Mouse (Mus musculus): ENCODE data around the gene Dhx40.

Gene Dhx40

GRCm38 (mm10) chr11:86807505-86807989 lies at the start of gene Dhx40:
Gene Dhx40 (minus strand): TSS chr11:86807746.
- peak; percentile 93 for DNase-seq (ENCODE audit: low spot score)

GRCm38 (mm10) chr11:86855639-86856425 lies 48.3 kb upstream of the Dhx40 start:
- DNase-seq (ENCODE audit: low spot score): no peak

- DNase-seq (ENCODE audit: low spot score): peak; percentile 22
Measured at GRCm38 (mm10) chr11:86853081-86853480, 45.5 kb upstream of the Dhx40 start.

GRCm38 (mm10) chr11:86852534-86853054 lies 45.0 kb upstream of the Dhx40 start:
- DNase-seq (ENCODE audit: low spot score): peak; percentile 24

GRCm38 (mm10) chr11:86851714-86852533 lies 44.4 kb upstream of the Dhx40 start:
- DNase-seq (ENCODE audit: low spot score): no peak

- peak; percentile 30 for DNase-seq (ENCODE audit: low spot score)
Measured at GRCm38 (mm10) chr11:86851234-86851671, 43.7 kb upstream of the Dhx40 start.

GRCm38 (mm10) chr11:86843831-86844230 lies 36.3 kb upstream of the Dhx40 start:
- no peak for DNase-seq (ENCODE audit: low spot score)

- DNase-seq (ENCODE audit: low spot score): no peak
Measured at GRCm38 (mm10) chr11:86841261-86841660, 33.7 kb upstream of the Dhx40 start.

GRCm38 (mm10) chr11:86840511-86841154 lies 33.1 kb upstream of the Dhx40 start:
- DNase-seq (ENCODE audit: low spot score): no peak

- DNase-seq (ENCODE audit: low spot score): peak; percentile 39
Measured at GRCm38 (mm10) chr11:86839716-86840447, 32.3 kb upstream of the Dhx40 start.

- DNase-seq (ENCODE audit: low spot score): no peak
Measured at GRCm38 (mm10) chr11:86838792-86839191, 31.2 kb upstream of the Dhx40 start.

- DNase-seq (ENCODE audit: low spot score): peak; percentile 93
Measured at GRCm38 (mm10) chr11:86836366-86836765, 28.8 kb upstream of the Dhx40 start.

GRCm38 (mm10) chr11:86834628-86835338 lies 27.2 kb upstream of the Dhx40 start:
- DNase-seq (ENCODE audit: low spot score): no peak

- DNase-seq (ENCODE audit: low spot score): no peak
Measured at GRCm38 (mm10) chr11:86834050-86834449, 26.5 kb upstream of the Dhx40 start.

- DNase-seq (ENCODE audit: low spot score): no peak
Measured at GRCm38 (mm10) chr11:86833153-86833552, 25.6 kb upstream of the Dhx40 start.

GRCm38 (mm10) chr11:86828396-86828795 lies 20.9 kb upstream of the Dhx40 start:
- DNase-seq (ENCODE audit: low spot score): peak; percentile 28

GRCm38 (mm10) chr11:86827476-86828245 lies 20.1 kb upstream of the Dhx40 start:
- DNase-seq (ENCODE audit: low spot score): peak; percentile 38

- no peak for DNase-seq (ENCODE audit: low spot score)
Measured at GRCm38 (mm10) chr11:86824433-86824832, 16.9 kb upstream of the Dhx40 start.

GRCm38 (mm10) chr11:86822531-86822930 lies 15.0 kb upstream of the Dhx40 start:
- no peak for DNase-seq (ENCODE audit: low spot score)

GRCm38 (mm10) chr11:86819536-86819935 lies 12.0 kb upstream of the Dhx40 start:
- DNase-seq (ENCODE audit: low spot score): no peak

All from lung, postnatal 25 days (tissue).